Mouse (Mus musculus) lung, embryonic 16.5 days (tissue): ENCODE measurements around the gene Ipo9. TPM values are rescaled to one million over a fixed set of nuclear protein-coding genes. Genes with fewer than 3 reads are reported as not detected.

ENCODE experiments used
- ATAC-seq: fragments of 200-750 bp; cut with Nextera tagmentation; 2 replicates; pipeline ENCODE4 v1.8.0; 2017; ENCODE audit warnings: low read depth, mild to moderate bottlenecking, moderate library complexity
- H3K27ac ChIP-seq: fragments of 300-500 bp; sonication (generic); 2 replicates; pipeline ENCODE4 v1.5.1; 2014; ENCODE audit warnings: mild to moderate bottlenecking, control low read depth, low read length
- H3K27me3 ChIP-seq: fragments of 300-500 bp; sonication (generic); 2 replicates; pipeline ENCODE4 v1.6.1; 2014; ENCODE audit warnings: low read depth, low read length, mixed read lengths; ENCODE audit not compliant: control insufficient read depth, insufficient read depth
- H3K36me3 ChIP-seq: fragments of 300-500 bp; sonication (generic); 2 replicates; pipeline ENCODE4 v1.6.1; 2014; ENCODE audit warnings: low read length; ENCODE audit not compliant: control insufficient read depth, insufficient read depth
- H3K4me1 ChIP-seq: fragments of 300-500 bp; sonication (generic); replicated peaks from 2 replicates; pipeline ENCODE4 v1.6.1; 2014; ENCODE audit warnings: low read length, mixed read lengths; ENCODE audit not compliant: control insufficient read depth, insufficient read depth
- H3K4me2 ChIP-seq: fragments of 300-500 bp; sonication (generic); 2 replicates; pipeline ENCODE4 v1.6.1; 2014; ENCODE audit warnings: low read depth, low read length, control low read depth
- H3K4me3 ChIP-seq: fragments of 300-500 bp; sonication (generic); 2 replicates; pipeline ENCODE4 v1.5.1; 2014; ENCODE audit warnings: mild to moderate bottlenecking, low read length, control low read depth
- H3K9ac ChIP-seq: fragments of 300-500 bp; sonication (generic); 2 replicates; pipeline ENCODE4 v1.6.1; 2014; ENCODE audit warnings: low read length, control low read depth
- H3K9me3 ChIP-seq: fragments of 300-500 bp; sonication (generic); 2 replicates; pipeline ENCODE4 v1.6.1; 2016; ENCODE audit warnings: low read length; ENCODE audit not compliant: control insufficient read depth
- WGBS: fragments of 180-500 bp; shearing (Covaris S2); extraction: QIAGEN DNeasy Blood & Tissue Kit; methylation state at CpG from one replicate; pipeline ENCODE4 v1.1.7; 2014; 5-methylcytosine and 5-hydroxymethylcytosine counted together
- polyA plus RNA-seq: library from polyadenylated mRNA; unstranded; fragments of >200 nt; fragmentation: Nextera tagmentation; extraction: Ambion mirVana; gene quantifications from 2 replicates; pipeline ENCODE4 v1.2.1, GENCODE M21; 2015

Ipo9 gene
- polyA plus RNA-seq, 1 experiment from 2014 or later: 109 TPM

GRCm38 (mm10) chr1:135462736-135463135 is 32.4 kb upstream of the Ipo9 start:
- no peak overlapping the region for H3K4me2 ChIP-seq
- no peaks in the 10 kb centered on the region for H3K27me3 ChIP-seq
- H3K27ac ChIP-seq: peak overlapping the region; percentile 72
- peak; percentile 37; the same call in 1 of the 2 replicates for ATAC-seq
- no peak overlapping the region for H3K4me3 ChIP-seq
- peaks cover 10% of the 10 kb centered on the region for H3K36me3 ChIP-seq
- no peaks in the 10 kb centered on the region for H3K9me3 ChIP-seq
- H3K9ac ChIP-seq: peak overlapping the region; percentile 16; the same call in 1 of the 2 replicates
- peaks cover 13% of the 10 kb centered on the region for H3K4me1 ChIP-seq
- 43% methylated on average over 8 of the region's 8 CpGs for WGBS

GRCm38 (mm10) chr1:135462304-135462703 is 32.0 kb upstream of the Ipo9 start:
- no peak overlapping the region for H3K4me3 ChIP-seq
- peak overlapping the region; percentile 72 for H3K27ac ChIP-seq
- 42% methylated on average over 4 of the region's 4 CpGs for WGBS
- H3K9ac ChIP-seq: peak overlapping the region; percentile 16; the same call in 1 of the 2 replicates
- ATAC-seq: peak; percentile 74
- no peaks in the 10 kb centered on the region for H3K27me3 ChIP-seq
- peaks cover 5% of the 10 kb centered on the region for H3K36me3 ChIP-seq
- H3K4me1 ChIP-seq: peaks cover 13% of the 10 kb centered on the region
- no peak overlapping the region for H3K4me2 ChIP-seq
- H3K9me3 ChIP-seq: no peaks in the 10 kb centered on the region

GRCm38 (mm10) chr1:135461097-135461730 is 30.9 kb upstream of the Ipo9 start:
- peaks cover 5% of the 10 kb centered on the region for H3K36me3 ChIP-seq
- ATAC-seq: peak; percentile 46
- no peak overlapping the region for H3K4me2 ChIP-seq
- H3K27ac ChIP-seq: no peak overlapping the region
- no peaks in the 10 kb centered on the region for H3K27me3 ChIP-seq
- H3K4me3 ChIP-seq: no peak overlapping the region
- 73% methylated on average over 3 of the region's 3 CpGs for WGBS
- H3K4me1 ChIP-seq: peaks cover 13% of the 10 kb centered on the region
- H3K9ac ChIP-seq: no peak overlapping the region
- no peaks in the 10 kb centered on the region for H3K9me3 ChIP-seq

GRCm38 (mm10) chr1:135460521-135460920 is 30.2 kb upstream of the Ipo9 start:
- Histone ChIP-seq H3K9ac (no peak overlapping the region), H3K4me3 (no peak overlapping the region), H3K4me2 (no peak overlapping the region), H3K27me3 (no peaks in the 10 kb centered on the region), H3K36me3 (peaks cover 5% of the 10 kb centered on the region), H3K9me3 (no peaks in the 10 kb centered on the region), H3K4me1 (peaks cover 13% of the 10 kb centered on the region), H3K27ac (no peak overlapping the region)
- 89% methylated on average over 16 of the region's 16 CpGs for WGBS
- ATAC-seq: no peak

GRCm38 (mm10) chr1:135457860-135458259 is 27.6 kb upstream of the Ipo9 start:
- ATAC-seq: no peak
- H3K9me3 ChIP-seq: no peaks in the 10 kb centered on the region
- H3K27ac ChIP-seq: no peak overlapping the region
- H3K4me1 ChIP-seq: peaks cover 9% of the 10 kb centered on the region
- peaks cover 20% of the 10 kb centered on the region for H3K36me3 ChIP-seq
- no peak overlapping the region for H3K4me3 ChIP-seq
- WGBS: 81% methylated on average over 5 of the region's 5 CpGs
- no peak overlapping the region for H3K9ac ChIP-seq
- no peak overlapping the region for H3K4me2 ChIP-seq
- H3K27me3 ChIP-seq: no peaks in the 10 kb centered on the region

GRCm38 (mm10) chr1:135452259-135452658 is 22.0 kb upstream of the Ipo9 start:
- no peaks in the 10 kb centered on the region for H3K9me3 ChIP-seq
- WGBS: 68% methylated on average over 10 of the region's 10 CpGs
- H3K4me3 ChIP-seq: no peak overlapping the region
- no peaks in the 10 kb centered on the region for H3K4me1 ChIP-seq
- no peak for ATAC-seq
- H3K36me3 ChIP-seq: peaks cover 26% of the 10 kb centered on the region
- no peaks in the 10 kb centered on the region for H3K27me3 ChIP-seq
- no peak overlapping the region for H3K27ac ChIP-seq
- H3K4me2 ChIP-seq: no peak overlapping the region
- no peak overlapping the region for H3K9ac ChIP-seq

GRCm38 (mm10) chr1:135451419-135451818 is 21.1 kb upstream of the Ipo9 start:
- no peak overlapping the region for H3K27ac ChIP-seq
- no peak overlapping the region for H3K4me3 ChIP-seq
- 90% methylated on average over 2 of the region's 2 CpGs for WGBS
- H3K9me3 ChIP-seq: no peaks in the 10 kb centered on the region
- H3K27me3 ChIP-seq: no peaks in the 10 kb centered on the region
- H3K4me2 ChIP-seq: no peak overlapping the region
- H3K36me3 ChIP-seq: peaks cover 26% of the 10 kb centered on the region
- ATAC-seq: no peak
- no peak overlapping the region for H3K9ac ChIP-seq
- no peaks in the 10 kb centered on the region for H3K4me1 ChIP-seq

GRCm38 (mm10) chr1:135449876-135450275 is 19.6 kb upstream of the Ipo9 start:
- Histone ChIP-seq H3K36me3 (peaks cover 26% of the 10 kb centered on the region), H3K9ac (no peak overlapping the region), H3K4me2 (no peak overlapping the region), H3K27ac (no peak overlapping the region), H3K4me3 (no peak overlapping the region), H3K9me3 (no peaks in the 10 kb centered on the region), H3K27me3 (no peaks in the 10 kb centered on the region), H3K4me1 (no peaks in the 10 kb centered on the region)
- WGBS: 87% methylated on average over 8 of the region's 8 CpGs
- no peak for ATAC-seq

- no peak for ATAC-seq
- Histone ChIP-seq H3K36me3 (peaks cover 18% of the 10 kb centered on the region), H3K4me3 (no peak overlapping the region)
These were observed 18.6 kb upstream of the Ipo9 start for GRCm38 (mm10) chr1:135448940-135449339.

More at GRCm38 (mm10) chr1:135448940-135449339, 18.6 kb upstream of the Ipo9 start:
- H3K27me3 ChIP-seq: no peaks in the 10 kb centered on the region
- H3K27ac ChIP-seq: no peak overlapping the region
- WGBS: 86% methylated on average over 5 of the region's 5 CpGs
- H3K4me1 ChIP-seq: no peaks in the 10 kb centered on the region
- no peak overlapping the region for H3K4me2 ChIP-seq
- H3K9ac ChIP-seq: no peak overlapping the region
- no peaks in the 10 kb centered on the region for H3K9me3 ChIP-seq
